Mouse (Mus musculus): ENCODE data around the gene Hnrnpl. TPM values are rescaled to one million over a fixed set of nuclear protein-coding genes. Genes with fewer than 3 reads are reported as not detected.

Gene Hnrnpl
- polyA plus RNA-seq, 1 experiment from 2014 or later, result 279 TPM

GRCm38 (mm10) chr7:28812949-28813348 is 4.6 kb downstream of the Hnrnpl start:
- 70% methylated on average over 5 of the region's 5 CpGs for WGBS
- H3K36me3 ChIP-seq (ENCODE audit: control insufficient read depth, insufficient read depth, low read length), result peaks cover 58% of the 10 kb centered on the region

GRCm38 (mm10) chr7:28814306-28815034 is 6.1 kb downstream of the Hnrnpl start:
- H3K9ac ChIP-seq (ENCODE audit: low read depth, low read length), result no peak overlapping the region
- no peaks in the 10 kb centered on the region for H3K9me3 ChIP-seq (ENCODE audit: control insufficient read depth, low read length)
- H3K36me3 ChIP-seq (ENCODE audit: control insufficient read depth, insufficient read depth, low read length), result peaks cover 69% of the 10 kb centered on the region
- no peak overlapping the region for H3K27ac ChIP-seq (ENCODE audit: low read depth, low read length)
- H3K4me2 ChIP-seq, result no peak overlapping the region
- H3K4me1 ChIP-seq (replicated peaks; ENCODE audit: control insufficient read depth, insufficient read depth, low read length), result peaks cover 48% of the 10 kb centered on the region
- 67% methylated on average over 5 of the region's 5 CpGs for WGBS
- H3K4me3 ChIP-seq (ENCODE audit: low read depth, low read length), result no peak overlapping the region
- no peak for DNase-seq (ENCODE audit: low spot score)
- no peaks in the 10 kb centered on the region for H3K27me3 ChIP-seq (replicated peaks; ENCODE audit: control insufficient read depth, insufficient read depth, low read length)
- no peak for ATAC-seq (replicated peaks; ENCODE audit: low FRiP score)

More at GRCm38 (mm10) chr7:28812949-28813348, 4.6 kb downstream of the Hnrnpl start:
- 0 out of 2 replicates have a peak overlapping the region, but pooled peaks have one; percentile 17 for H3K27ac ChIP-seq (ENCODE audit: low read depth, low read length)
- H3K4me2 ChIP-seq, result peak overlapping the region; percentile 91
- no peak for DNase-seq (ENCODE audit: low spot score)
- H3K9ac ChIP-seq (ENCODE audit: low read depth, low read length), result peak overlapping the region; percentile 90
- H3K27me3 ChIP-seq (replicated peaks; ENCODE audit: control insufficient read depth, insufficient read depth, low read length), result no peaks in the 10 kb centered on the region
- peaks cover 46% of the 10 kb centered on the region for H3K4me1 ChIP-seq (replicated peaks; ENCODE audit: control insufficient read depth, insufficient read depth, low read length)
- no peak for ATAC-seq (replicated peaks; ENCODE audit: low FRiP score)
- peak overlapping the region; percentile 83 for H3K4me3 ChIP-seq (ENCODE audit: low read depth, low read length)
- H3K9me3 ChIP-seq (ENCODE audit: control insufficient read depth, low read length), result no peaks in the 10 kb centered on the region

- Histone ChIP-seq H3K27ac (ENCODE audit: low read depth, low read length) (no peak overlapping the region), H3K9ac (ENCODE audit: low read depth, low read length) (no peak overlapping the region), H3K4me2 (no peak overlapping the region), H3K9me3 (ENCODE audit: control insufficient read depth, low read length) (no peaks in the 10 kb centered on the region), H3K27me3 (replicated peaks; ENCODE audit: control insufficient read depth, insufficient read depth, low read length) (no peaks in the 10 kb centered on the region), H3K4me1 (replicated peaks; ENCODE audit: control insufficient read depth, insufficient read depth, low read length) (peaks cover 48% of the 10 kb centered on the region), H3K4me3 (ENCODE audit: low read depth, low read length) (no peak overlapping the region), H3K36me3 (ENCODE audit: control insufficient read depth, insufficient read depth, low read length) (peaks cover 76% of the 10 kb centered on the region)
- 92% methylated on average over 9 of the region's 9 CpGs for WGBS
- DNase-seq (ENCODE audit: low spot score) (no peak), ATAC-seq (replicated peaks; ENCODE audit: low FRiP score) (no peak)
These were observed 6.9 kb downstream of the Hnrnpl start for GRCm38 (mm10) chr7:28815230-28815629.

GRCm38 (mm10) chr7:28816201-28816600 is 7.9 kb downstream of the Hnrnpl start:
- peaks cover 50% of the 10 kb centered on the region for H3K4me1 ChIP-seq (replicated peaks; ENCODE audit: control insufficient read depth, insufficient read depth, low read length)
- no peak overlapping the region for H3K4me2 ChIP-seq
- H3K27ac ChIP-seq (ENCODE audit: low read depth, low read length), result no peak overlapping the region
- H3K9ac ChIP-seq (ENCODE audit: low read depth, low read length), result no peak overlapping the region
- no peak for ATAC-seq (replicated peaks; ENCODE audit: low FRiP score)
- H3K36me3 ChIP-seq (ENCODE audit: control insufficient read depth, insufficient read depth, low read length), result peaks cover 86% of the 10 kb centered on the region
- WGBS, result 85% methylated on average over 9 of the region's 9 CpGs
- no peaks in the 10 kb centered on the region for H3K9me3 ChIP-seq (ENCODE audit: control insufficient read depth, low read length)
- H3K4me3 ChIP-seq (ENCODE audit: low read depth, low read length), result no peak overlapping the region
- H3K27me3 ChIP-seq (replicated peaks; ENCODE audit: control insufficient read depth, insufficient read depth, low read length), result no peaks in the 10 kb centered on the region
- DNase-seq (ENCODE audit: low spot score), result no peak

GRCm38 (mm10) chr7:28816920-28817319 is 8.6 kb downstream of the Hnrnpl start:
- no peak overlapping the region for H3K27ac ChIP-seq (ENCODE audit: low read depth, low read length)
- H3K9me3 ChIP-seq (ENCODE audit: control insufficient read depth, low read length), result no peaks in the 10 kb centered on the region
- DNase-seq (ENCODE audit: low spot score) (no peak), ATAC-seq (replicated peaks; ENCODE audit: low FRiP score) (no peak)
- no peak overlapping the region for H3K4me2 ChIP-seq
- WGBS, result 92% methylated on average over 10 of the region's 10 CpGs
- H3K9ac ChIP-seq (ENCODE audit: low read depth, low read length), result no peak overlapping the region
- no peaks in the 10 kb centered on the region for H3K27me3 ChIP-seq (replicated peaks; ENCODE audit: control insufficient read depth, insufficient read depth, low read length)
- H3K4me1 ChIP-seq (replicated peaks; ENCODE audit: control insufficient read depth, insufficient read depth, low read length), result peaks cover 54% of the 10 kb centered on the region
- peaks cover 92% of the 10 kb centered on the region for H3K36me3 ChIP-seq (ENCODE audit: control insufficient read depth, insufficient read depth, low read length)
- no peak overlapping the region for H3K4me3 ChIP-seq (ENCODE audit: low read depth, low read length)

- peaks cover 48% of the 10 kb centered on the region for H3K4me1 ChIP-seq (replicated peaks; ENCODE audit: control insufficient read depth, insufficient read depth, low read length)
- no peak overlapping the region for H3K4me2 ChIP-seq
These were observed 9.2 kb downstream of the Hnrnpl start for GRCm38 (mm10) chr7:28817524-28817923.

GRCm38 (mm10) chr7:28817957-28818356 is 9.6 kb downstream of the Hnrnpl start:
- no peaks in the 10 kb centered on the region for H3K27me3 ChIP-seq (replicated peaks; ENCODE audit: control insufficient read depth, insufficient read depth, low read length)
- WGBS, result 86% methylated on average over 4 of the region's 4 CpGs
- no peaks in the 10 kb centered on the region for H3K9me3 ChIP-seq (ENCODE audit: control insufficient read depth, low read length)
- H3K4me3 ChIP-seq (ENCODE audit: low read depth, low read length), result no peak overlapping the region
- DNase-seq (ENCODE audit: low spot score), result no peak
- ATAC-seq (replicated peaks; ENCODE audit: low FRiP score), result no peak
- no peak overlapping the region for H3K9ac ChIP-seq (ENCODE audit: low read depth, low read length)
- peaks cover 44% of the 10 kb centered on the region for H3K4me1 ChIP-seq (replicated peaks; ENCODE audit: control insufficient read depth, insufficient read depth, low read length)
- no peak overlapping the region for H3K4me2 ChIP-seq
- H3K36me3 ChIP-seq (ENCODE audit: control insufficient read depth, insufficient read depth, low read length), result peaks cover 89% of the 10 kb centered on the region
- H3K27ac ChIP-seq (ENCODE audit: low read depth, low read length), result no peak overlapping the region

More at GRCm38 (mm10) chr7:28817524-28817923, 9.2 kb downstream of the Hnrnpl start:
- no peaks in the 10 kb centered on the region for H3K9me3 ChIP-seq (ENCODE audit: control insufficient read depth, low read length)
- no peak for ATAC-seq (replicated peaks; ENCODE audit: low FRiP score)
- 61% methylated on average over 6 of the region's 6 CpGs for WGBS
- no peak overlapping the region for H3K27ac ChIP-seq (ENCODE audit: low read depth, low read length)
- peaks cover 91% of the 10 kb centered on the region for H3K36me3 ChIP-seq (ENCODE audit: control insufficient read depth, insufficient read depth, low read length)
- no peak overlapping the region for H3K9ac ChIP-seq (ENCODE audit: low read depth, low read length)
- H3K27me3 ChIP-seq (replicated peaks; ENCODE audit: control insufficient read depth, insufficient read depth, low read length), result no peaks in the 10 kb centered on the region
- H3K4me3 ChIP-seq (ENCODE audit: low read depth, low read length), result no peak overlapping the region
- no peak for DNase-seq (ENCODE audit: low spot score)

- H3K4me3 ChIP-seq (ENCODE audit: low read depth, low read length), result no peak overlapping the region
- 86% methylated on average over 18 of the region's 18 CpGs for WGBS
- DNase-seq (ENCODE audit: low spot score), result no peak
- no peaks in the 10 kb centered on the region for H3K9me3 ChIP-seq (ENCODE audit: control insufficient read depth, low read length)
- H3K36me3 ChIP-seq (ENCODE audit: control insufficient read depth, insufficient read depth, low read length), result peaks cover 85% of the 10 kb centered on the region
- no peak overlapping the region for H3K4me2 ChIP-seq
- peaks cover 39% of the 10 kb centered on the region for H3K4me1 ChIP-seq (replicated peaks; ENCODE audit: control insufficient read depth, insufficient read depth, low read length)
- H3K27me3 ChIP-seq (replicated peaks; ENCODE audit: control insufficient read depth, insufficient read depth, low read length), result no peaks in the 10 kb centered on the region
- no peak overlapping the region for H3K9ac ChIP-seq (ENCODE audit: low read depth, low read length)
- no peak for ATAC-seq (replicated peaks; ENCODE audit: low FRiP score)
- H3K27ac ChIP-seq (ENCODE audit: low read depth, low read length), result no peak overlapping the region
These were observed 10.1 kb downstream of the Hnrnpl start for GRCm38 (mm10) chr7:28818436-28818835.

- Histone ChIP-seq H3K4me1 (replicated peaks; ENCODE audit: control insufficient read depth, insufficient read depth, low read length) (peaks cover 34% of the 10 kb centered on the region), H3K9me3 (ENCODE audit: control insufficient read depth, low read length) (no peaks in the 10 kb centered on the region), H3K36me3 (ENCODE audit: control insufficient read depth, insufficient read depth, low read length) (peaks cover 79% of the 10 kb centered on the region), H3K27me3 (replicated peaks; ENCODE audit: control insufficient read depth, insufficient read depth, low read length) (no peaks in the 10 kb centered on the region), H3K9ac (ENCODE audit: low read depth, low read length) (no peak overlapping the region), H3K4me3 (ENCODE audit: low read depth, low read length) (no peak overlapping the region), H3K4me2 (no peak overlapping the region), H3K27ac (ENCODE audit: low read depth, low read length) (no peak overlapping the region)
- DNase-seq (ENCODE audit: low spot score) (no peak), ATAC-seq (replicated peaks; ENCODE audit: low FRiP score) (peak; percentile 32; the same call in 1 of the 2 replicates)
- 75% methylated on average over 4 of the region's 4 CpGs for WGBS
These were observed 10.6 kb downstream of the Hnrnpl start for GRCm38 (mm10) chr7:28818861-28819452.

All from liver, embryonic 11.5 days (tissue).